Mouse (Mus musculus) induced T-regulatory cell, adult 2 months (primary cell): Measurements from ENCODE around the gene Las1l.
"Not testable (repeated sequence)": the region's sequence is repeated elsewhere in the genome, so short reads cannot be mapped to it uniquely, and the experiment has no call there.

Experiments
- DNase-seq: peaks from one replicate; pipeline ENCODE4 v3.0.0-alpha.2; 2012; ENCODE audit warnings: low read depth

Las1l gene

GRCm38 (mm10) chrX:95956497-95957293, at the start of gene Las1l:
TSS of gene Las1l (minus strand) at chrX:95956962.
- DNase-seq = peak; percentile 95

- DNase-seq = no peak
Measured at GRCm38 (mm10) chrX:96006395-96006794, 49.6 kb upstream of the Las1l start.

GRCm38 (mm10) chrX:95999601-96000000, 42.8 kb upstream of the Las1l start:
- DNase-seq = peak; percentile 55

GRCm38 (mm10) chrX:95993206-95993605, 36.4 kb upstream of the Las1l start:
- no peak for DNase-seq

- DNase-seq = no peak
Measured at GRCm38 (mm10) chrX:95969936-95970335, 13.2 kb upstream of the Las1l start.

- DNase-seq = no peak
Measured at GRCm38 (mm10) chrX:95969116-95969515, 12.4 kb upstream of the Las1l start.

GRCm38 (mm10) chrX:95968594-95968965, 11.8 kb upstream of the Las1l start:
- DNase-seq = peak; percentile 88

GRCm38 (mm10) chrX:95967847-95968593, 11.3 kb upstream of the Las1l start:
- peak; percentile 66 for DNase-seq

GRCm38 (mm10) chrX:95965036-95965435, 8.3 kb upstream of the Las1l start:
- DNase-seq = no peak

- DNase-seq = no peak
Measured at GRCm38 (mm10) chrX:95963366-95963765, 6.6 kb upstream of the Las1l start.

- DNase-seq = not testable (repeated sequence)
Measured at GRCm38 (mm10) chrX:95957461-95957860, 699 bp upstream of the Las1l start.

- DNase-seq = peak; percentile 57
Measured at GRCm38 (mm10) chrX:95950776-95951175, 6.0 kb downstream of the Las1l start.

- DNase-seq = no peak
Measured at GRCm38 (mm10) chrX:95948135-95948534, 8.6 kb downstream of the Las1l start.

- DNase-seq = no peak
Measured at GRCm38 (mm10) chrX:95945496-95945895, 11.3 kb downstream of the Las1l start.

- DNase-seq = no peak
Measured at GRCm38 (mm10) chrX:95935481-95935880, 21.3 kb downstream of the Las1l start.

GRCm38 (mm10) chrX:95902716-95903115, 54.0 kb downstream of the Las1l start:
- DNase-seq = no peak
